Mouse (Mus musculus) kidney, adult 2 months (tissue): ENCODE results near the gene Gm12216.

Source experiments
- CTCF ChIP-seq: fragments of 200-500 bp; conservative IDR thresholded peaks from 2 replicates; pipeline ENCODE4 v1.5.1; 2011; ENCODE audit warnings: low read depth, mild to moderate bottlenecking, control low read depth, low read length, moderate library complexity, mixed read lengths; ENCODE audit not compliant: insufficient read depth, insufficient read length
- POLR2A ChIP-seq: fragments of 200-500 bp; IDR thresholded peaks from one replicate; pipeline ENCODE4 v1.6.1; 2011; ENCODE audit warnings: low read depth, low read length, control low read depth

DNA sequence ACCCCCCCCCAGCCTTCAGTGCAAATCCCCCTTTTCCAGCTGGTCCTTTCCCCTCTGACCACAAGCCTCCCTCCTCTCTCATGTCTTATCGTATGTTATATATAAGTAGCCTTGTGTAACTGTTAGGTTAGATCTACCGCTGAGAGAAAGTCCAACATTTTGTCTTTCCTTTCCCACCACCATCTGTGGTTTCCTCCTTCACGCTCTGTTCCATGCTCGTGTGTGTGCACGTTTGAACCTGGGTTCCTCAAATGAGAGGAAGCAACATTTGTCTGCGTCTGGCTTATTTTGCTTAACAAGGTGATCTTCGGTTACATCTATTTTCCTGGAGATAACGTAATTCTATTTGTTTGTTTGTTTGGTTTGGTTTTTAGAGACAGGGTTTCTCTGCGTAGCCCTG, 111.1 kb downstream of the Gm12216 start:
- no peak for TF ChIP-seq CTCF
- no peak for TF ChIP-seq POLR2A
